Mouse (Mus musculus) cerebellum, adult 11 months (tissue): Measurements from ENCODE around the gene Rps29.
"Not testable (repeated sequence)": the region's sequence is repeated elsewhere in the genome, so short reads cannot be mapped to it uniquely, and the experiment has no call there.

Experiments used
- DNase-seq: peaks from one replicate; pipeline ENCODE4 v3.0.0; 2022

The Rps29 gene

DNA sequence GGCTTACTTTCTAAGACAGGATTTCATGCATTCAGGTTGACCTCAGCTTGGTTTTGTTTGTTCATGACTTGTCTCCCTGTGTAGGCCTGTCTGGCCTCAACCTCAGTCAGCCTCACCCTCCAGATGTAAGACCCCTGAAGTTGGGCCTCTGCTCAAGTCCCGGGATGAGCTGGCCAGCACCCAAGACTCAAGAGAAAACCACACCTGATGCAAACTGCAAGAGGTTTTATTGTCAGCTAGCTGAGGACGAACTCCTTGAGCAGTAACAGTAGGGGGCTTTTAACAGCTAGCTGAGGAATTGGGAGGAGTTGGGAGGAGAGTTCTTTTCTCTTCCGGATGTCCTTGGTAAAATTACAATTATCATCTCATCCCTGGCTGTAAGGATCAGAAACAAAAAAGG is 18.5 kb upstream of the Rps29 start:
- DNase-seq, result no peak

- DNase-seq, result no peak
Measured at GRCm38 (mm10) chr12:69175975-69176374, 17.0 kb upstream of the Rps29 start.

DNA sequence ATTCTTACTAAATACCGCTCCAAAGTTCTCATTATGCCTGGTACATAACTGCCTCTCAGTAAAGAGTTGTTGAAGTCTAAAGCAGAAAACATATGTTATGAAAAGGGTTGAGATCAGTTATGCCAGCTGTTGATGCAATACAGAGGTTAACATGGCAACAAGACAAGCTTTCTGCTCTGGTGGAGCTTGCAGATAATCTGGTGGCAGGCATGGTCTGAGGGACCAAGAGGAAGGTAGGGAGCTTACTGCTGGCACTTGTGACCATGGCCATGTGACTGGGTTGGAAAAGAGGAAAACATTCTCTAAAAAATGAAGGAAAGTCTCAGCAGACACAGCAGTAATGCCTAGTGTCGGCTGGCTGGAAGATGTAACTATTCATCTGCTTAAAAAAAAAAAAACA is 12.3 kb upstream of the Rps29 start:
- no peak for DNase-seq

DNA sequence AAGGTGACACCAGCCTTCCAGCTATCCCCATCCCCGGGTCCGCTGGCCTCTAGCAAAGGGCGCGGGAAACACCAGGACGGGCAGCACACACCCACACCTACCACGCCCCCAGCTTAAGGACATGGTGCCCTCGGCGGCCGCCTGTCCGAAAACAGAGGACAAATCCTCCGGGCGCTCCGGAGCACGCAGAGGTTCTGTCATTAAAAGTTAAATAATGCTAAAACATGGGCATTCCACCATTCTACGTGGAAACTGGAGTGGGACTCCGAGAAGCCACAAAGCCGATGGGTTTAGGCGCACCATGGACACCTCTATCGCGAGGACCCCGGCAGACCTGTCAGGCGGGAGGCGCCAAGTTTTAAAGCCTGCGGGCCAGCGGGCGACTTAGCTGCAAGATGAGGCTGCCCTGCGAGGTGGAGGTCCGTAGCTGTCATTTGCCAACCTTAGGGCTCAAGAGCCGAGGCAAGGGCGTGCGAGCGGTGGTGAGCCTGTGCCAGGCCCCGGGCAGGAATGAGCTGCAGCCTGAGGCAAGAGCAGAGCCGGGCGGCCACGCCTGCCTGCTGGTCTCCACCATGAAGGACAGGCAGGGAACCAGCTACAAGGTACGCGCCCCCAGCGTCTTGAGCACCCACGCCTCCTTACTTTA is 9.6 kb upstream of the Rps29 start, which contains the start of gene Lrr1:
Gene Lrr1 (plus strand): TSS at position 354 of the 646 bp plus-strand sequence.
- peak; percentile 84 for DNase-seq

DNA sequence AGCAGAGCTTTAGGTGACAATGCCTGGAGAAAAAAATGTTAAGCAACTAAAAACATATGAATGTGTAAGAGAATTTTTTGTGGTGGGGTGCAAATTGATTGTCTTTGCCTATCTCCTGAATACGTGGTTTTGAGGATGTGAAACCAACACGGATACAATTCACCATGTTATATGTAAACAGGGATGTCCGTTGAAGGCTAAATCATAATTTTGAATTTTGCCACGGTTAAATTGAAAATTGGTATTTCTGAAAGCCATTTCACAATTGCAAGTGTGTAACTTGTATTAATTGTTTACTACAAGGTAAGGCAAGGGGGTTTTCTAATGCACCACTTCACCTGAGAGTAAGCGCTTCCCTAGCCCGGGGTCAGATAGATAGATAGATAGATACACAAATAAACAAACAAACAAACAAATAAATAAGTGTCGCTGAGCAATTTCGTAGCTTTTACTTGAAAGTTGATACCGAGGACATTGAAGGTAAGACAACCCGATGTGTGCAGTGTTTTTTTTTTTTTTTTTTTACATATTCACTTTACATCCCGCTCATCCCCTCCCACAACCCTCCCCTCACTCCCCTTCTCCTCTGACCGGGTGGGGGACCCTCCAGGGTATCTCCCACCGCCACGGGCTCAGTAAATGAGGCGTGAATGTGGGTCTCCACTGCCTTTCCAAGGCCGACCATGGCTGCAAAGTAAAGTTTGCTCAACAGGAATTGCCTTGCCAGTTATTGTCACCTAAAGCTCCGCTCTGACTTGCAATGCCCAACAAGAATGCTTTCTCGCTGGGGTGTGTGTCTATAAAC is 8.9 kb upstream of the Rps29 start:
- no peak for DNase-seq

DNA sequence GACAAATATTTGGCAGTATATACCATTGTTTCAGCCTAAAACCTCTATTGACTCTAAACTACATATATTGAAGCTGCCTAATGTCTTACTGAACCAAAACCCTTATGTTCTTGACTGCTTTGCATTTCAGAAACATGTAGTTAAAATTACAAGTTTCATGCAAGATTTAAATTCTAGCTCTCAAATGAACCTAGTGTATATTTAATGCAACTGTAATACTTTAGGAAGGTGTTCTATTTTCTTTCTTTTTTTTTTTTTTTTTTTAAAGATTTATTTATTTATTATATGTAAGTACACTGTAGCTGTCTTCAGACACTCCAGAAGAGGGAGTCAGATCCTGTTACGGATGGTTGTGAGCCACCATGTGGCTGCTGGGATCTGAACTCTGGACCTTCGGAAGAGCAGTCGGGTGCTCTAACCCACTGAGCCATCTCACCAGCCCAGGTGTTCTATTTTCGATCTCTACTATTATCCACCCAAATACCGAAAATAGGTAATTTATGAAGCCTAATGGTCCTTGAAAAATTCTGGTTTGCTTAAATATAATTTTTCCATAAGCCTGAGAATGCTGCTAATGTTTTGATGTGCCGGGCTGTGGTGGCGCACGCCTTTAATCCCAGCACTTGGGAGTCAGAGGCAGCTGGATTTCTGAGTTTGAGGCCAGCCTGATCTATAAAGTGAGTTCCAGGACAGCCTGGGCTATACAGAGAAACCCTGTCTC is 8.0 kb upstream of the Rps29 start:
- DNase-seq, result not testable (repeated sequence)

DNA sequence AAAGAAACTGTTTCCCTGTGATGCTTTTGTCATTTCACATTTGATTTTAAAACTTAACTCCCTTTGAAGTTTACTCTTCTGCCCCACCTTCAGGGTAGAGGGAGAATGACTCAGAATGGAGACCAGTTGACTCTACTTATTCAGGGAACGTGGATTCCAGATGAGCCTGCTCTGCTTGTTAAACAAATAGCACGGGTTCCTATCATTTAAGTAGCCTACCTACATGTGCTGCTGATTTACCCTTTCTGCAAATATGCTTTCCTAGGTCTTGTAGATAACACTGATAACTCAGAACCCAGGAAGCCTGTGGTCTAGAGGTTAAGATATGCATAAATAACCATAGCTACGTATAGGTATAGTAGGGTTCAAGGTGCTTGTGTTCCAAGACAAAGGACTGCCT is 5.9 kb upstream of the Rps29 start:
- DNase-seq, result no peak

DNA sequence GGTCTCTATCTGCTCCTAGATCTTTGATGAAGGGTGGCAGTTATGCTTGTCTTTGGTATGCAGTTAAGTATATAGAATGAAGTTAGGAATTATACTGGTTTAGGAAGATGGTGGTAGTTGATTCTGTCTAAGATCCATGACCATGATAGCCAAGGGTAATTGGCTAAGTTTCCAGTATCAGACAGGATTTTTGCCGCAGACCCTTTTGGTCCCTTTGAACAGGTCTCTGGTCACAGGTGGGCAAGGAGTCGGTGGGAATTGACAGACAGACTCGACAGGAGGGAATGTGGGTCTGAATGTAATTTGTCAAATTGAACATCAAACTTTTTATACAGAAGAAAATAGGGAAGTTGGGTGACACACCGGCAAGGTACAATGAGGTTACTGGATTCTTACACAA is 4.6 kb upstream of the Rps29 start:
- DNase-seq, result not testable (repeated sequence)

- not testable (repeated sequence) for DNase-seq
Measured at GRCm38 (mm10) chr12:69160677-69161076, 1.7 kb upstream of the Rps29 start.

DNA sequence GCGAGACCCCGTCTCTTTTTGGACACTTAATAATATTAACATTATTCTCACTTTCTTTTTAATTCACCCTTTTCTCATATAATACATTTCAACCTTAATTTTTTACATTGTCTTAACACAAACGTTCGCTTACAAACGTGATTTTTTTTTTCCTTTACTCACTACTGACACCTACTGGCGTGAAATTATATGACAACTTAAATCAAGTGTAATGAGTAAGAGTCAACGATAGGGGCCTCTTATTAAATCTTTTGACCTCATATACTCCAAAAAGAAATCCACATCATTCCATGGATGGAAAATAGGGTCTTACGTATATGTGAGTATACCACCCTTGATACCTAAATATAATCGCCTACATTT is 573 bp upstream of the Rps29 start:
- DNase-seq, result no peak

- DNase-seq, result no peak
Measured at GRCm38 (mm10) chr12:69158366-69158764, 621 bp downstream of the Rps29 start.

DNA sequence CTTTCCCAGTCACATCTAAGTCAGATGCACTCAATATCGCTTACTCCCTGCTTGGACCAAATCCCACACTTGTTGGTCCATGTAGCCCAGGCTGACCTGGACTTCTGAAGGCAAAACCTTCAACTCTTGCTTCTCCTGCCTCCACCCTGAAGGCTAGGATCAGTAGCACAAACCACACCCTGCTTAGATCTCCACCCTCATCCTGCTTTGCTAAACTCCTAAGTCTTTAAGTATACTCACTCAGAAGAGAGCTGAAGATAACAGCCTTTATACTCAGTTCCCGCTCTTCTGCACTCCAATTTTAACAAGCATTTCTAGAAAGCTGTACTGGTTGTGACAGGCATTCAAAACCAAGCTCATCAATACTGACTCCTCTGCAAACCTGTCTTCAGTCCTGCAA is 1.9 kb downstream of the Rps29 start:
- DNase-seq, result no peak

DNA sequence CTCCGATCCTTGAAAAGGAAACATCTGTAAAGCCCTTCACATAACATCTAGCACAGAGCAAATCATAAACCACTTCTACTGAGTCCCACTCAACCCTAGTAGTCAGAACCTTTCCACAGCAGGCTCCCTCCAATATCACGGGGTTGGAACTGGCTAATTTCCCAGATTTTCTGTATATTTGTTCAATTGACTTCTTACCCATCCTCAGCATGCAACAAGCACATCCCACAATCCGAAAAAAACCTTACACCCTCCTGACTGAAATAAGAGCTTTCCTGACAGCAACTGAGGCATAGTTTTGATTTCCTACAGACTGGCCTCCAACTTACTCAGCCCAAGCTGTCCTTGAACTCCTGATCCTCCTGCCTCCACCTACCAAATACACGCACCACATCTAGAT is 2.5 kb downstream of the Rps29 start:
- DNase-seq, result no peak

- DNase-seq, result no peak
Measured at GRCm38 (mm10) chr12:69155923-69156322, 3.1 kb downstream of the Rps29 start.

DNA sequence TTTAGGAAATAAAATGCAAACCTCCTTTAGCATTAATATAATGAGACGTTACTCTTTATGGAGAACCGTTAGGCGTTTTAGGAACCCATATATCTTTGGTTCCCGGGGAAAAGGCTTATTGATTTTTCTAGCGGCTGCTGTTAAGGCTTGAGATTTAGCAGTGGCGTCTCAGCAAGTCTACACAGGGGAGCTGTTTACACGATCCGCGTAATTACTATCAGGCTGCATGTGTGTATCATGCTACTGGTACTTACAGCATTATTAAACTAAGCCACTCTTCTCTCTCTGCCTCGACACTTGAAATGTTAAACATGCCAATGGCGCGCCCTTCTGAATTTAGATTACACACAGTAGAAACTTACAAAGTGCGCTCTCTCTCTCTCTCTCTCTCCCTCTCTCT is 8.9 kb downstream of the Rps29 start:
- no peak for DNase-seq

DNA sequence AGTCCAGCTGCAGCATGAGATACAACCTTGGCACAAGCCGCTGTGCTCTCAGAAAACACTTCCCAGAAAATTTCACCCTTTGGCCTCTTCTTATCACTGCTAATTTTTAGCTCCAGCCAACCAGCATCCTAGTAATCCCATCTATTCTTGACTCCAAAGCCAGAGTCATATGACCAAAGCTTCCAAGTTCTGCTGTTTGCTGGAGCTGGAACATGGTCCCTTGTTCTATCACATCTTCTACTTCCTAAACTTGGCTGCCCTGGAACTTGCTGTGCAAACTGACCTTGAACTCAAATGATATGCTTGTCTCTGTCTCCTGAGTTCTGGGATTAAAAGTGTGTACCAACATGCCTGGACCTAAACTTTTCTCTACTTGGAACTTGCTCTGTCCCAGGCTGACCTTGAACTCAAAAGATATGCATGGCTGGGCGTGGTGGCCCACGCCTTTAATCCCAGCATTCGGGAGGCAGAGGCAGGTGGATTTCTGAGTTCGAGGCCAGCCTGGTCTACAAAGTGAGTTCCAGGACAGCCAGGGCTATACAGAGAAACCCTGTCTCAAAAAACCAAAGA is 11.7 kb downstream of the Rps29 start:
- DNase-seq, result no peak

DNA sequence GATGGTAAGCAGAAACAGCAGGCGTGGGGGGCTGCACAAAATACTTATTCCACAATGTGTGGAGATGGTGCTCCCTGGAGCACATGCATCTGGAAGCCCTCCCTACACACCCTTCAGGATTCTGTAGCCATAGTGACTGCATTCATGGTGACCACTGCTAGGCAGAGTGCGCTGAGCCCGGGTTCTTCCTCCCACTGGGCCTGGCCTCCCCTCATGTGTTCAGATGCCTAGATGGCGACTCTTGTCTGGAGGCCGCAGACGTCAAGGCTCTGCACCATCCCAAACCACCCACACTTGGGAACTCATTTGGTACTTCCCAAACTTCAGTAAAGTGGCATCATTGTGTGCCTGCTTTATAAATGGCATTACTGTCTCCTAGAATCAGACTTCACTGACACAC is 15.5 kb downstream of the Rps29 start:
- no peak for DNase-seq

DNA sequence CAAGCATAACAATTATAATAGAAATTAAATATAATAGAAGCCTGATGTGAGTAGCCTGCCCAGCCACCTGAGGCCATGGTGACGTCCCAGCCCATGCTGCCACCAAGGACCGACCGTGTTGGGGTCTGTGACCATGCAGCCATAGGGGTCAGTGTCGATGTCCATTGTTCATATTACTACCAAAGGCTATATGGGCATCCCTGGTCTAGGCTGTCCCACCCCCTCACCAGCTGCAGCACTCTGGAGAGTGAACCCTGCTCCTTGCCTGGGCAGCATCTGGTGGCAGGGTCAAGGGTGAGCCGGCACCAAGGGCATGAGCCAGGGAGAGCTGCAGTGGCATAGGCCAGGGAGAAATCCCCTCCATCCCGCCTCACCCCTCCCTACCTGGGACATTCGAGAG is 19.1 kb downstream of the Rps29 start:
- no peak for DNase-seq

DNA sequence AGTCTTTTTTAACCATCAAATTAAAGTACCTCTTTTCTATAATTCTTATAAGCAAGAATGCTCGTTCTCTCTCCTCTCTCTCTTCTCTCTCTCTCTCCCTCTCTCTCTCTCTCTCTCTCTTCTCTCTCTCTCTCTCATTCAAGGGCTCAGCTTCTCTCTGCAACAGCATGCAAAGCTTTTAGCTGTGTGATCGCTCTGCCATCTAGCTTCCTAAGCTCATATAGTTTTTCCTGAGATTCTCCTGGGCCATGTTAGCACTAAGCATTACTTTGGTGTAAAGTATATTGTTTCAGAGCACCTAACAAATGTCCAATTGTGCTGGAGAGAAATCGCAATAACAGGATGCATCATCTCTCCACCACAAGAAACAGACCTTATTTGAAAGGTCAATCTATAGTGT is 19.8 kb downstream of the Rps29 start:
- no peak for DNase-seq

DNA sequence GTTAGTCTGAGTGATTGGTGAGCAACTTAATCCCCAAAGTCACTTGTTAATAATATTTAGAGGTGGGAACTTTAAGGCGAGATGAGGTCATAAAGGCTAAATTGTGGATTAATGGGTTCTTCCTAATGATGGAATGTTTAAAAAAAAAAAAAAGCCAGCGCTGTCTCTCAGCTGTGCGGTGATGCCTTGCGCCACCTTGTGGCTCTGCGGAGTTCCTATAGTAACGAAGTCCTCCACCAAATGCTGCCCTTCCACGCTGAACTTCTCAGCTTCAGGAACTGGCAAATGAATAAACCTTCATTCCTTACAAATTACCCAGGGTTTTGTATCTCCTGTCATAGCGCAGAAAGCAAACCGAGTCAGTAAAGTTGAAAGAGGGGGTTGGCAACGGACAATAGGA is 27.0 kb downstream of the Rps29 start:
- DNase-seq, result peak; percentile 5

DNA sequence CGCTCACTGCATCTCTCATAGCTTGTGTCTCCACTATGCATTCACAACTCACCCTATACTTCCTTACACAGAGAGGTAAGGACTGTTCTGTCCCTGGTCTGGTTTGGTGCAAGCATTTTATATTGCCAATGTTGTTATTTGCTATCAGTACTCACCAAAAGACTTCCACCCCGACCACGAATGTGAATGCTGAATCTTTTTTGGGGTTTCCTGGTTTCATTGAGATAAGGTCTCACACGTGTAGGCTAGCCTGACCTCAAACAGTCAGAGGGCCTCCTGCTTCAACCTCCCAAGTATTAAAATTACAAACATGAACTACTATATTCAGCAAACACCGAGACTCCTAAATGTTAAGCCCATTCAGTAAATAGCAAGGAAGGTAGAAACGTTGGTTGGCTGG is 27.7 kb downstream of the Rps29 start:
- no peak for DNase-seq

DNA sequence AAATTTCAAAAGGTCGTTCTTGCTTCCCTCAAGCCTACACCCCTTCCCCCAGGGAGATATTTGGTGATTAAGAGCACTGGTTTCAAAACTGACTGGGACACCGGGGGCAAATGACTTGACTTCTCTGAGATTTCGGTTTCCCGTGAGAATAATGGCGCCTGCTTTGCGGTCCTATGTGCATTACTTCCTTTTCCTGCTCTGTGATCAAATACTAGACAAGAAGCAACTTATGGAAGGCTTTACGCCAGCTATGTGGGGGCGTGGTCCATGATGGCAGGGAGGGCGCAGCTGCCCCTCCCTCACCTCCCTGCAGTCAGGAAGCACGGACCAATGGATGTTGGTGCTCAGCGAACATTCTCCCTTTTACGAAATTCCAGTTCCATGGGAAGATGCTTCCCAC is 28.5 kb downstream of the Rps29 start:
- no peak for DNase-seq

DNA sequence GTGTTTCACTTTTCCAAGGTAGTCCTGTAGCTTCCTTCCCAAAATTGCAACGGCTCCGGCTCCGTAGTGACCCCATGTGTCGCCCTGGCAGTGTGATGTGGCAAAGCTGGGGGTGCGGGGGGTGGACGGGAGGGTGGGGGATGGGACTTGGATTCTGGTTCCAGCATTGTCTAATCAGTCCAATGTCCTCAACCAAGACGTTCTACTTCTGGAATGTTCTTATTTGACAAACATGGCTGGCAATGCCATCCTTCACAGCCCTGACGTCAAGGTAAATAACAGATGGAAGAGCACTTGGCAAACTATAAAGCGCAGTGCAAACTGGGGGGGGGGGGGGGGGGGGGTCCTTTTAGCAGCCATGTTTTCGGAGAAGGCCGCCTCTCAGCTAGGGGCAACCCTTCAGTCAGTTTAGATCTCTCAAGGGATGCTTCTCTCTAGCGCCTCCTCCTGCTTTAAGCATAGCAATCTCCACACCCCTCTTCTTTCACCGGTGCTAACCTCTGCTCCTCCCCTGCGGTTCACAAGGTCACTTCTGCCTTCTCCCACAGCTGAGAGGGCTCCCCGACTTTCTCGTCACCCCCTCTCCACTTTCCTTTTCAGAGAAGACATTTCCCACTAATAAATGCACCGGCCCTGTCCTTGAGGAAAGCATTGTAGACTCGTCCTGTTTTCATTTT is 29.2 kb downstream of the Rps29 start:
- no peak for DNase-seq
